Mouse (Mus musculus): Measurements from ENCODE around the gene Proz.
A peak's percentile ranks its signal among the peaks of the same experiment; 100 is the strongest.

DNA sequence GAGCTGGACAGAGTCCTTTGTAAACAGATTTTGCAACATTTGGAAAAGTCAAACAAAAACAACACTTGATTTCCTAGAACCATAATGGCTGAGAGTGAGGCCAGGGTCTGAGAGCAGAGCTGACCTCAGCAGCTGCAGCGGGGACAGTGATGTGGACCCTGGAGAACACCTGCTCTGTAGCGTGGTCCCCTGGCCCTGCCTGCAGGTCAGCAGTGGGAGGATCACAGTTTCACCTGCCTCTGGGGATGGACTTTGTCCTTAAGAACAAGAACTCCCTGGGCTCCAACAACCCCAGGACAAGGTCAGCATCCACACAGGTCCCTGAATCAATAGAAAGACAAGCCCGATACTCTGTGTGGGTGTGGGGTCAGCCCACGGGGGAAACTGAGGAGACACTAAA, 3.4 kb upstream of the Proz start:
- TF ChIP-seq CTCF (IDR thresholded peaks at IDR 0.05; ENCODE audit: low read depth, low read length) (peak; percentile 17; the same call in 1 of the 2 replicates), POLR2A (IDR thresholded peaks at IDR 0.05; ENCODE audit: extremely low read depth, insufficient read depth, low read length) (0 out of 2 replicates have a peak, but pooled peaks have one; percentile 30)

All from liver, adult 2 months (tissue).